Mouse (Mus musculus) ES-Bruce4 (cell line): ENCODE data around the gene Ptpn3.
"Not testable (repeated sequence)": the region's sequence is repeated elsewhere in the genome, so short reads cannot be mapped to it uniquely, and the experiment has no call there.

Experiments used
- CTCF ChIP-seq: IDR thresholded peaks from one replicate; pipeline ENCODE4 v1.8.1; 2011; ENCODE audit warnings: low read depth, low read length
- EP300 ChIP-seq: IDR thresholded peaks from 2 replicates; pipeline ENCODE4 v1.6.1; 2011; ENCODE audit warnings: low read depth, low read length; ENCODE audit not compliant: insufficient read depth
- POLR2A ChIP-seq: IDR thresholded peaks from one replicate; pipeline ENCODE4 v1.8.1; 2011; ENCODE audit warnings: low read length; ENCODE audit not compliant: insufficient read depth

DNA sequence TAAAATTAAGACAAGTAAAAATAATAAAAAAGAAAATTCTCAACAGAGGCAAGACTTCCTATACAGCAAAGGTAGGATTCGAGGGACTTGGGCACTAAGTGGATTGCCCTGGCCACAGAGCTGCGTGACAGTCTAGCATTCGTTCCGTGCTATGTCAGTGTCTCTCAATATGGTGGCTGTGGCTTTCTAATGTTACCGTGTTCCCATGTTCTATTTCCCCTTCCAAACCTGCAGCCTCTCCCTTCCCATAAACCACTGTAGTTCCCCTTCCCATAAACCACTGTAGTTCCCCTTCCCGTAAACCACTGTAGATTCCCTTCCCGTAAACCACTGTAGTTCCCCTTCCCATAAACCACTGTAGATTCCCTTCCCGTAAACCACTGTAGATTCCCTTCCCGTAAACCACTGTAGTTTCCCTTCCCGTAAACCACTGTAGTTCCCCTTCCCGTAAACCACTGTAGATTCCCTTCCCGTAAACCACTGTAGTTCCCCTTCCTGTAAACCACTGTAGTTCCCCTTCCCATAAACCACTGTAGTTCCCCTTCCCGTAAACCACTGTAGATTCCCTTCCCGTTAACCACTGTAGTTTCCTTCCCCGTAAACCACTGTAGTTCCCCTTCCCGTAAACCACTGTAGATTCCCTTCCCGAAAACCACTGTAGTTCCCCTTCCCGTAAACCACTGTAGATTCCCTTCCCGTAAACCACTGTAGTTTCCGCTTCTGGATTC is 102.8 kb downstream of the Ptpn3 start:
- not testable (repeated sequence) for TF ChIP-seq CTCF, EP300, POLR2A
